Mouse (Mus musculus): ENCODE data around the gene Hist1h2bg. TPM values are rescaled to one million over a fixed set of nuclear protein-coding genes. Genes with fewer than 3 reads are reported as not detected.
"Not testable (repeated sequence)": the region's sequence is repeated elsewhere in the genome, so short reads cannot be mapped to it uniquely, and the experiment has no call there.

The Hist1h2bg gene
- polyA plus RNA-seq, 1 experiment from 2014 or later = 7.6 TPM

- Histone ChIP-seq H3K4me3 (ENCODE audit: low read depth, low read length) (peak overlapping the region; percentile 59), H3K4me2 (ENCODE audit: low read length) (peak overlapping the region; percentile 51), H3K9ac (ENCODE audit: low read length) (peak overlapping the region; percentile 59), H3K27ac (ENCODE audit: low read depth) (peak overlapping the region; percentile 98)
- not testable (repeated sequence) for ATAC-seq (replicated peaks; ENCODE audit: low FRiP score, low TSS enrichment, low read depth); H3K27me3 ChIP-seq (replicated peaks; ENCODE audit: control insufficient read depth, insufficient read depth, low read length); H3K9me3 ChIP-seq (ENCODE audit: control insufficient read depth, low read length); H3K4me1 ChIP-seq (replicated peaks; ENCODE audit: control insufficient read depth, insufficient read depth, low read length); H3K36me3 ChIP-seq (ENCODE audit: control insufficient read depth, insufficient read depth, low read length); DNase-seq (ENCODE audit: low spot score)
- WGBS = 4% methylated on average over 20 of the region's 41 CpGs
These were observed 755 bp upstream of the Hist1h2bg start for GRCm38 (mm10) chr13:23570261-23571021.

- not testable (repeated sequence) for H3K36me3 ChIP-seq (ENCODE audit: control insufficient read depth, insufficient read depth, low read length); H3K27me3 ChIP-seq (replicated peaks; ENCODE audit: control insufficient read depth, insufficient read depth, low read length); H3K9me3 ChIP-seq (ENCODE audit: control insufficient read depth, low read length); H3K4me1 ChIP-seq (replicated peaks; ENCODE audit: control insufficient read depth, insufficient read depth, low read length); DNase-seq (ENCODE audit: low spot score); ATAC-seq (replicated peaks; ENCODE audit: low FRiP score, low TSS enrichment, low read depth)
- WGBS = under 1% methylated on average over 12 of the region's 34 CpGs
- Histone ChIP-seq H3K9ac (ENCODE audit: low read length) (peak overlapping the region; percentile 83), H3K4me2 (ENCODE audit: low read length) (peak overlapping the region; percentile 79), H3K4me3 (ENCODE audit: low read depth, low read length) (peak overlapping the region; percentile 59), H3K27ac (ENCODE audit: low read depth) (peak overlapping the region; percentile 98)
These were observed 465 bp downstream of the Hist1h2bg start for GRCm38 (mm10) chr13:23571504-23572217.

GRCm38 (mm10) chr13:23572218-23573033 is 1.2 kb downstream of the Hist1h2bg start:
- Histone ChIP-seq H3K4me3 (ENCODE audit: low read depth, low read length) (peak overlapping the region; percentile 59), H3K4me2 (ENCODE audit: low read length) (peak overlapping the region; percentile 79), H3K27ac (ENCODE audit: low read depth) (peak overlapping the region; percentile 98), H3K36me3 (ENCODE audit: control insufficient read depth, insufficient read depth, low read length) (no peaks in the 10 kb centered on the region), H3K4me1 (replicated peaks; ENCODE audit: control insufficient read depth, insufficient read depth, low read length) (peaks cover 14% of the 10 kb centered on the region), H3K27me3 (replicated peaks; ENCODE audit: control insufficient read depth, insufficient read depth, low read length) (no peaks in the 10 kb centered on the region), H3K9ac (ENCODE audit: low read length) (peak overlapping the region; percentile 83), H3K9me3 (ENCODE audit: control insufficient read depth, low read length) (no peaks in the 10 kb centered on the region)
- ATAC-seq (replicated peaks; ENCODE audit: low FRiP score, low TSS enrichment, low read depth) = no peak
- DNase-seq (ENCODE audit: low spot score) = no peak
- 19% methylated on average over 2 of the region's 2 CpGs for WGBS

- not testable (repeated sequence) for H3K9me3 ChIP-seq (ENCODE audit: control insufficient read depth, low read length); H3K36me3 ChIP-seq (ENCODE audit: control insufficient read depth, insufficient read depth, low read length); H3K27me3 ChIP-seq (replicated peaks; ENCODE audit: control insufficient read depth, insufficient read depth, low read length); ATAC-seq (replicated peaks; ENCODE audit: low FRiP score, low TSS enrichment, low read depth)
- H3K9ac ChIP-seq (ENCODE audit: low read length) = peak overlapping the region; percentile 83
- peaks cover 14% of the 10 kb centered on the region for H3K4me1 ChIP-seq (replicated peaks; ENCODE audit: control insufficient read depth, insufficient read depth, low read length)
- H3K27ac ChIP-seq (ENCODE audit: low read depth) = peak overlapping the region; percentile 98
- peak overlapping the region; percentile 59 for H3K4me3 ChIP-seq (ENCODE audit: low read depth, low read length)
- WGBS = 10% methylated on average over 17 of the region's 20 CpGs
- peak; percentile 77 for DNase-seq (ENCODE audit: low spot score)
- H3K4me2 ChIP-seq (ENCODE audit: low read length) = peak overlapping the region; percentile 79
These were observed 2.1 kb downstream of the Hist1h2bg start for GRCm38 (mm10) chr13:23573034-23573897.

GRCm38 (mm10) chr13:23573898-23574524 is 2.8 kb downstream of the Hist1h2bg start, which contains the start of the genes Hist1h2bf and Hist1h2ad:
Gene Hist1h2bf, minus strand, starts transcription at chr13:23574196.
Gene Hist1h2ad, plus strand, starts transcription at chr13:23574381.
- WGBS = under 1% methylated on average over 21 of the region's 42 CpGs
- H3K4me2 ChIP-seq (ENCODE audit: low read length) = peak within 1 kb of the TSS; percentile 80
- H3K27ac ChIP-seq (ENCODE audit: low read depth) = peak within 1 kb of the TSS; percentile 98
- H3K4me3 ChIP-seq (ENCODE audit: low read depth, low read length) = peak within 1 kb of the TSS; percentile 59
- H3K9ac ChIP-seq (ENCODE audit: low read length) = peak within 1 kb of the TSS; percentile 83
- H3K27me3 ChIP-seq (replicated peaks; ENCODE audit: control insufficient read depth, insufficient read depth, low read length); H3K36me3 ChIP-seq (ENCODE audit: control insufficient read depth, insufficient read depth, low read length); H3K9me3 ChIP-seq (ENCODE audit: control insufficient read depth, low read length): not testable (repeated sequence)
- DNase-seq (ENCODE audit: low spot score) (peak; percentile 88), ATAC-seq (replicated peaks; ENCODE audit: low FRiP score, low TSS enrichment, low read depth) (peak; percentile 85)
- H3K4me1 ChIP-seq (replicated peaks; ENCODE audit: control insufficient read depth, insufficient read depth, low read length) = peaks cover 14% of the 10 kb centered on the region

- DNase-seq (ENCODE audit: low spot score); ATAC-seq (replicated peaks; ENCODE audit: low FRiP score, low TSS enrichment, low read depth): not testable (repeated sequence)
- peak overlapping the region; percentile 61 for H3K9ac ChIP-seq (ENCODE audit: low read length)
These were observed 3.5 kb downstream of the Hist1h2bg start for GRCm38 (mm10) chr13:23574546-23575170.

GRCm38 (mm10) chr13:23575271-23575851 is 4.2 kb downstream of the Hist1h2bg start, which contains the start of gene Hist1h3d:
Gene Hist1h3d, plus strand, starts transcription at chr13:23575763.
- peaks cover 14% of the 10 kb centered on the region for H3K4me1 ChIP-seq (replicated peaks; ENCODE audit: control insufficient read depth, insufficient read depth, low read length)
- peak within 1 kb of the TSS; percentile 80 for H3K4me2 ChIP-seq (ENCODE audit: low read length)
- H3K9me3 ChIP-seq (ENCODE audit: control insufficient read depth, low read length) = no peaks in the 10 kb centered on the region
- DNase-seq (ENCODE audit: low spot score) = peak; percentile 85
- peak within 1 kb of the TSS; percentile 86 for H3K9ac ChIP-seq (ENCODE audit: low read length)
- peak within 1 kb of the TSS; percentile 38 for H3K4me3 ChIP-seq (ENCODE audit: low read depth, low read length)
- WGBS = under 1% methylated on average over 18 of the region's 18 CpGs
- H3K27me3 ChIP-seq (replicated peaks; ENCODE audit: control insufficient read depth, insufficient read depth, low read length) = no peaks in the 10 kb centered on the region
- peak; percentile 69 for ATAC-seq (replicated peaks; ENCODE audit: low FRiP score, low TSS enrichment, low read depth)
- peak within 1 kb of the TSS; percentile 80 for H3K27ac ChIP-seq (ENCODE audit: low read depth)
- H3K36me3 ChIP-seq (ENCODE audit: control insufficient read depth, insufficient read depth, low read length) = no peaks in the 10 kb centered on the region

More at GRCm38 (mm10) chr13:23574546-23575170, 3.5 kb downstream of the Hist1h2bg start:
- not testable (repeated sequence) for H3K36me3 ChIP-seq (ENCODE audit: control insufficient read depth, insufficient read depth, low read length); H3K27me3 ChIP-seq (replicated peaks; ENCODE audit: control insufficient read depth, insufficient read depth, low read length); H3K9me3 ChIP-seq (ENCODE audit: control insufficient read depth, low read length)
- 0% methylated on average over 6 of the region's 39 CpGs for WGBS
- Histone ChIP-seq H3K4me3 (ENCODE audit: low read depth, low read length) (peak overlapping the region; percentile 59), H3K4me2 (ENCODE audit: low read length) (peak overlapping the region; percentile 80), H3K27ac (ENCODE audit: low read depth) (peak overlapping the region; percentile 98), H3K4me1 (replicated peaks; ENCODE audit: control insufficient read depth, insufficient read depth, low read length) (peaks cover 14% of the 10 kb centered on the region)

Data from intestine, embryonic 14.5 days (tissue).